Mouse (Mus musculus): ENCODE measurements around the gene A430005L14Rik.

Gene A430005L14Rik

DNA sequence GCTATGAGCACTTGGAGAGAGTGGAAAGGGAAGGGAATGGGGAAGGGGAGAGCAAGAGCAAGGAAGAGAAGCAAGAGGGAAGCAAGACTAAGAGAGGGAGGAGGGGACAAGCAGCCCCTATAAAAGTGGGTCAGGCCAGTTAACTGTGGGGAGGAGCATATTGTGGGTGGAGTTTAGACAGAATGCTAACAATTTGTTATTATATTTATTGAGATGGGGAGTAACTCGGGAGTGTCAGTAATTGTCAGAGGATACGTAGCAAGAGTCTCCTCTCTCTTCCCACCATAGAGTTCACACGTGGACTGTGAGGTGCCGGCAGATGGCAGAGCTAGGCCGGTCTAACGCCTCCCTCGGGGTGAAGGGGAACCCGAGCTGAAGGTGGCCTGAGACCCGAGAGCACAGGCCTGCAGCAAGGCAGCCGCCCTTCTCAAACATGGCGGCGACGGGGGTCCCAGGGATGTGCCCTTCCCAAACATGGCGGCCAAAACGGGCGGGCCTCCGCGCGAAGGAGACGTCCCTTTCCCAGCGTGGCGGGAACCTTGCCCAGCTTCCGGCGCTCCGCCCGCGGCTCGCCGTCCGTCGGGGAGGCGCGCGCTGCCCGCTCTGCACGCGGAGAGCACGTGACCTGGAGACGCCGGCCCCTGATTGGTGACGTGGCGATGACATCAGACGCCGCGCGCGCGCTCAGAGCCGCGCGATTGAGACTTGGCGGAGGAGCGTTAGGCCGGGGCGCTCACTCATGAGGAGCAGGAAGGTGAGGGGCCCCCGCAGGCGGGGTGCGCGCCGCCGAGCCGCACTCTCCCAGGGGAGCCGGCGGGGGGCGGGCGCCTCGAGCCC lies at the start of gene A430005L14Rik:
TSS of gene A430005L14Rik (plus strand) at position 669 of the 837 bp plus-strand sequence.
- DNase-seq (ENCODE audit: low spot score), result peak; percentile 95

- peak; percentile 73 for DNase-seq (ENCODE audit: low spot score)
These were observed 49.5 kb upstream of the A430005L14Rik start for GRCm38 (mm10) chr4:153907573-153907972.

DNA sequence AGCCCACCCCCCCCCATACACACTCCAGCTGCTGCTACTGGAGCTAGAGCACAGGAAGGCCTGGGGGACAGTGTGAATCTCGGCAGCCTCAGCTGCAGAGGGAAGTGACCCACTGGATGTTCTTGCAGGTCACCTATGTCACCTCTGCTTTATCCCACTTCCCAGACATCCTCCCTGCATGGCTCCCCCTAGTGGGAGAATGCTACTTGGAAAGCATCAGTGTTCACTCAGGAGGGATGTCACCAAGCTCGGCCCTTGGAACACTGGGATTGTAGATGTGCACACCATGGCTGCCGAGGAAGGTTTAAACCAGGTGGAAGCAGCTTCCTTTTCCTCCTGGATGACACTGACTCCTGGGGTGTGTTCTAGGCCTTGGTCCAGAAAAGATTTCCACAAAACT lies 43.4 kb upstream of the A430005L14Rik start:
- peak; percentile 28 for DNase-seq (ENCODE audit: low spot score)

DNA sequence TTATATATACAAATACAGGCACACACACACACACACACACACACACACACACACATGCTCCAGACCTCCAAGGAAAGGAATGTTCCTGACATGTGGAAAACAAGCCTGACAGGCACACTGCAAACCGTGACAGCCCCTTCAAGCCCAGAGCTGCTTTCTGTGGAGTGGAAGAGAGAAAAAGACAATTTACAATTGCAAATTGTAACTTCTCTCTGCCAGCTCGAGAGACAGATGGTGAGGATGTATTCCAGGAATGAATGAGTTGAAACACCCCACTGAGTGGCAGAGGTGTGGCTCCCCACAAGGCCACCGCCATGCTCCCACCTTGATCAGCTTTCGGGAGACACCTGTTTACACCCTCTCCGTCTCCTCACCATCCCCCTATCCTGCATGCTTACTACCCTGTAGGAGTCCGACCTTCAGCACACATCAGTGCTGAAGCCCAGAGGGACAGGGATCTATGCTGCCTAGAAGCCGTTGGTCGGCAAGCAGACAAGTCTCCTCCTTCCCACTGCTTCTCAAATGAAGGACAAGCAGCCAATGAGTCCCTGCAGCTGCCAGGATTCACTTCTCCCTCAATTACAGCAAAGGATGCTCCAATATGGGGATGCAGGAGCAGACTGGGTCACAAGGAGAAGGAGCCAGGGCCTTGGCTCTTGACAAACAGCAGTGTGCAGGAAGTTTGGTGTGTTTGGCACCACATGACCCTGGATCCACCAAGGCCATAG lies 39.1 kb upstream of the A430005L14Rik start:
- DNase-seq (ENCODE audit: low spot score), result no peak

DNA sequence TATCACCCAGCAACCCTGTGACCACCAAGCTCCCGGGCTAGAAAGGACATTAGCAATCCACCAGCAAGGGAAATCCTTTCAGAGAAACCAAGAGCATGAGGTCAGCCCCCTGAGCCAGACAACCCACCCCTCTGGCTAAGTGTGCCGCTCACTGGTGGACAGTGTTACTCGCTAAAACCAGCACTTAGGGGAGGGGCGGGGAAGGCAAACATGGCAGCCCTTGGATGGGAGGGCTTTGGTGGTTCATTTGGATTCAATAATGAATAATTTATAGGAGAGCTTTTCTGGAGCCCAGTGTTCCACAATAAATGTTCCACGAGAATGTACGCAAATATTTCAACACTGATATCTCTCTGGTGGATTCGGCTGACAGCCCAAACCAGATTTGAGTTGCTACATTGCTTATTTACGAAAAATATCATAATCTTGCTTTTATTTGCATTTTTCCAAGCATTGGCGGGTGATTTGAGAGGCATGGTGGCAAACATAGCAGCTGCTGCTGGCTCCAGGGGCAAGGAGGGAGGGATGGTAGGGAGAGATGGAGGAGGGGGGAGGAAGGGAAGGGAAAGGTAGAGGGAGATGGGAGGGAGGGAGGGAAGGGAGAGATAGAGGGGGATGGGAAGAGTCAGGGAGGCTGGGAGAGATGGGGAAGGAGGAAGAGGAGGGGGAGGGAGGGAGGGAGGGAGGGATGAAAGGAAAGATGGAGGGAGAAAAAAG lies 36.4 kb upstream of the A430005L14Rik start:
- peak; percentile 27 for DNase-seq (ENCODE audit: low spot score)

GRCm38 (mm10) chr4:153922090-153922489 lies 34.9 kb upstream of the A430005L14Rik start:
- DNase-seq (ENCODE audit: low spot score), result peak; percentile 36

DNA sequence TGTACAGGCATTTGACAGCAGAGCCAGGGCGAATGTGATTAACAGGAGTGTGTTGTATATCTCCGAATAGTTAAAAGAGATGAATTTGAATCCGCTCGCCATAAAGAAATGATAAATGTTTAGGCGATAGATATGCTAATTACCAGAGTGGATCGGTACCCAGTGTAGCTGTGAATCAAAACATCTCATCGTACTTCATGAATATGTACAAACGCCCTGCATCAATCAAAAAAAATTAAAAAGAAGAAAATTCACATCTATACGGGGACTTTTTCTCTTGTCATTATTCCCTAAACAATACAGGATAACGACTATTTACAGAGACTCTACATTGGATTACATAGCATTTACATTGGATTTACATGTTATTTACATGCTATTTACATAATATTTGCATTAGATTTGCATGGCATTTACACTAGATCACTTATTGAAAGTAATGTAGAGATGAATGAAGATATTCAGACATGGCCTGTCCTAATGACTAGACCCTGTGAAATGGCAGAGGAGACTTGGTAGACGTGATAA lies 28.2 kb upstream of the A430005L14Rik start:
- no peak for DNase-seq (ENCODE audit: low spot score)

DNA sequence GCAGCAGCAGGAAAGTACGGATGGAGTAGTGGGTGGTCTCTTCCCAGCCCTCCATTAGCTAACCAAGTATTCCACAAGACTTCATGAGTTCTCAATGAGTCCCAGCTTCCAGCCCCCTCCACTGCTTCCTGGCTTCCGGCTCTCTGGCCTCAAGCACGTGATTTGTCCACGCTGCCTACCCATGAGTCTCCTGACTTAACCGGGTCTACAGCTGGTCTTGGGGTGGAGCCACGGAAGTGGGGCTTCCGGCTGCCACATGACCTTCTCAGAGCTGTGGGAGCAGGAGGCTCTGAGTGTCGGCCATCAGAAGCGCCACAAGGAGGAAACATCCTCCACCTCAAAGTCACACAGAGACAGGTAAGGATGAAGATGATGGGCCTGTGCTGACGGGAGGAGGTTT lies 27.6 kb upstream of the A430005L14Rik start:
- DNase-seq (ENCODE audit: low spot score), result no peak

- no peak for DNase-seq (ENCODE audit: low spot score)
These were observed 27.1 kb upstream of the A430005L14Rik start for GRCm38 (mm10) chr4:153929921-153930320.

DNA sequence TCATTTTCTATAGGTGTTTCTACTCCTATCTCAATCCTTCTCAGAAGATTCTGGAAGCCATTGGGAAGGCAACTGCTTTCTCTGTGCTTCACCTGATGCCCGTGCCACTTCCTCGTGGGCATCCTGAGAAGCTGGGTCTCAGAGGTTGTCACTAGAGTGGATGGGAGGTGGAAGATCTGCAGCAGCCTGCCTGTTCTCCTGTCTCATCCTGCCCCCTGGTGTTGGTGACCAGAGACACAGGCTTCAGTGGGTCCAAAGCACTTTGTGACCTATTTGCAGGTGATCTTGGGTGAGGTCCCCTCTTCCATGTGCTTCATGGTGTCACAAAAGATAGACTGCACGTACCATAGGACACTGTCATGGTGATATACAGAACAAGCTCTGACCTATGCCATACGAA lies 13.8 kb upstream of the A430005L14Rik start:
- peak; percentile 57 for DNase-seq (ENCODE audit: low spot score)

DNA sequence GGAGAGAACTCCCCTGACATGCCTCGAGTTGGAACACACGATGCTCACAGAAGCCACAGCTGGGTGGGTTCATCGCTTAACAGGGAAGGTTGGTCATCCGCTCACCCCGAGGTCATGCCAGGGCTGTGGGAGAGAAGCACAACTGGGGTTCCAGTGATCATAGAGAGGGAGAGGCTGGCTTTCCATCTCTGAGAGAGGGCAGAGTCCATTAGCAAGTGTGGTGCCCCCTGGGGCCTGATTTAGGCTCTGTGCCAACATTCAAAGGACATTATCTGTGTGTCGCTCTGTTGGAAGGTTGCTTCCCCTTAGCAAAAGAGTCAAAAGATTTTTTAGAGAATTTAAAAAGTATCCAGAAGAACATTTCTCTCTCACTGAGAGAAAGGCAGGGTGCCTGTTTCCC lies 12.8 kb upstream of the A430005L14Rik start:
- no peak for DNase-seq (ENCODE audit: low spot score)

DNA sequence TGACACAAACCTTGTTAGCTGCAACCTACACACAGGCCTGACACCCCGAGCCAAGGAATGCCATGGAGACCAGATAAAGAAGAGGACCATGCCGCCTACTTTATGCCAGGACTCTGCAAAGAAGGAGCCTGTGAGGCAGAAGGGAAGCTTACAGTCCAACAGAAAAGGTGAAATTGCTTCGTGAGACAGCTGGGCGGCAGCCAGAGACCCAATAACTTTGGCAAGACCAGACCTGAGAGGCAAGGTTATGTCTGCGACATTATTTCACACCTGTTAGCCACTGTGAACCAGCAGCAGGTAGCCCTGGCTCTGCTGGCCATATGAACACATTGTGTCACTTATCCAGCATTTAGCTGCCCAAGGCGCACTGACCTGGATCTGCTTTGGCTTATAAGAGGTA lies 11.3 kb upstream of the A430005L14Rik start:
- DNase-seq (ENCODE audit: low spot score), result no peak

- no peak for DNase-seq (ENCODE audit: low spot score)
These were observed 6.7 kb upstream of the A430005L14Rik start for GRCm38 (mm10) chr4:153950372-153950771.

DNA sequence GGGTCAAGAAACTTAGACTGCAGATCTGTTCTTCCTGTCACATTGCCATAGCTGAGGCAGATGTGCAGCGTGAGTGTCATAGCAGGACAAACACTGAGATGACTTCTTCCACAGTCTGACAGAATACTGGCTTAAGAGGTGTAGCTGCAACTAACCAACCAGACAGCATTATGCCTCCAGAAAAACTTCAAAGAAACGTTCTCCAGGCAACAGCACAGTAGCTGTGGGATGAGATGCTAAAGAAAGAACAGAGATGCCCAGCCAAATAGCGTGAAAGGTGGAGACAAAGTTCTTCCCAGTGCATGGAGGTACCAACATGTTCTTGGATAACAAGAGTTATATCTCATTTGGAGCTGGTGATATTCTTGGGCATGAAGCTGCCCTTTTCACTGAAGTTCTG lies 5.9 kb upstream of the A430005L14Rik start:
- DNase-seq (ENCODE audit: low spot score), result no peak

DNA sequence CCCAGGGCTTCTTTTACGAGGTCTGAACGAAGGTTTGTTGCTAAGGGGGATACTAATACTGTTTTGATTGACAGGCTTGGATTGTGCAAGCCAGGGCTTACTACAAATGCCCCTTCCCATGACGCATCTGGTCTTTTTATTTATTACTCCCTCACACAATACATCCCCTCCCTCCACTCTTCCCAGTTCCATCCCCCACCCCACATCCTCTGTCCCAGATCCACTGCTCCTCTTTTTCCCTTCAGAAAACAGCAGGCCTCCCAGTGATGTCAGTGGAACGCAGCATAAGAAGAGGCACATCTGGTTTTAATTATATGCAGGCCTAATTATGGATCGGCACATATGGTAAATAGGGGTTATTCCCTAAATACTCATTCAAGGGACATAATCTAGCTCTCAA lies 5.3 kb upstream of the A430005L14Rik start:
- no peak for DNase-seq (ENCODE audit: low spot score)

- no peak for DNase-seq (ENCODE audit: low spot score)
These were observed 1.4 kb upstream of the A430005L14Rik start for GRCm38 (mm10) chr4:153955651-153956050.

GRCm38 (mm10) chr4:153957444-153958250 lies 610 bp downstream of the A430005L14Rik start:
- DNase-seq (ENCODE audit: low spot score), result peak; percentile 54

- DNase-seq (ENCODE audit: low spot score), result no peak
These were observed 5.6 kb downstream of the A430005L14Rik start for GRCm38 (mm10) chr4:153962631-153963030.

DNA sequence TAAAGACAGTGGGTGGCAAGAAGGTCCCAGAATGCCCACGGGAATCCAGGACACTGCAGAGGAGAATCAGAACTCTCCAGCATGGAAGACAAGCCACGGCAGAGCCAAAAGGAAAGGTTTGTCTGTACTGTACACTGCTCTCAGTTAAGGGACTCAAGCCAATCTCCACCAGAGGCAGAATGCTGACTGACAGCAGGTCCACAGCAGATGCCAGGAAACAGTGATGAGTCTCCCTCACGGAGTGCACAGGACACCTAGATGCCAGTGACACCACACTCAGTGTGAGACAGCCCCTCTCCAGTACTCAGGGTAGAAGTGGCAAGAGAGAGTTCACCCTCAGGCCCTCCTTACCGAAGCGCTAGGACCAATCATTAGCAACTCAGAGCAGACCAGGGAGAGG lies 9.6 kb downstream of the A430005L14Rik start:
- no peak for DNase-seq (ENCODE audit: low spot score)

- no peak for DNase-seq (ENCODE audit: low spot score)
These were observed 10.5 kb downstream of the A430005L14Rik start for GRCm38 (mm10) chr4:153967556-153967955.

DNA sequence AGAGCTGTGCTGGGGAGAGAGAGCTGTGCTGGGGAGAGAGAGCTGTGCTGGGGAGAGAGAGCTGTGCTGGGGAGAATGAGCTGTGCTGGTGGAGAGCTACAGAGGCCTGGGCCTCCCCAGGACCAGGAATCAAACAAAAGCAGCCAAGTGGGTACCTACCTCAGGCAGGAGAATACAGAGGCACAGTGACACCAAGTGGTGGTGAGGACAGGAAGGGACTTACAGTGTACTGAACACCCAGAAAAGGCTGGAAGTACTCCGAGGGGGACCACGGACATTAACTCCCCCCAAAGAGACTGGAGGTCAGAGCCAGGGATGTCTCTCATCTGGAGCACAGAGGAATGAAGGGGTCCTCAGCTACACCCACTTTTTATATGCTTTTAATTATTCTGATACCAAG lies 11.0 kb downstream of the A430005L14Rik start:
- DNase-seq (ENCODE audit: low spot score), result no peak

Measured in retina, embryonic 14.5 days (tissue).